15 mouse cellular contexts compared by ENCODE assay signal in the genomic region with DNA sequence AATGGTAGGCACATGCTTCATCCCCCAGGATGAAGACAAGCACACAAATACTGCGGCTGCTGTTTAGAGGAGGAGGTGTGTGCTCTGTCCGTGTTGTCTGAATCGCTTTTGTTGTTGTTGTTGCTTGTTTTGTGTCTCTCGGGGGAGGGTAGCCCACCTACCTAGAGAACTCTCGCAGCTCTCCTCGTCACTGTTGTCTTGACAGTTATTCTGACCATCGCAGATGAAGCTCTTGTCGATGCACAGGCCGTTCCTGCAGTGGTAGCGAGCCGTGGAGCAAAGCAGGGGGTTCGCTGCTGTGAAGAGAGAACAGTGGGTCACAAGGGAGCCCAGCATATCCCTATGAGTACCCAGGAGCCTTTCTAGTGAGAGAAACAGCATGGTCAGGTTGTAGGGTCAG.
A peak's percentile ranks its signal among the peaks of the same experiment; 100 is the strongest.
DNase-seq lines count a peak whose midpoint lies in the region; ATAC-seq and TF ChIP-seq lines count a peak whose summit lies in the region.
"Had no signal": no experiment of that assay in that cellular context is flagged by ENCODE, and none has a peak within 500 bp of the region (broad histone marks: within the 10 kb centered on the region; RNA-seq: fewer than 3 reads in every experiment).

No protein-coding gene starts in this region.

- no peak overlapping the region for H3K4me3 ChIP-seq in embryonic facial prominence, embryonic 12.5 days
- H3K4me3 ChIP-seq in embryonic facial prominence, embryonic 10.5 days, result no peak overlapping the region
- H3K4me3 ChIP-seq in kidney, embryonic 16.5 days (ENCODE audit: low read length), result no peak overlapping the region
- H3K4me3 ChIP-seq in kidney, embryonic 14.5 days (ENCODE audit: low read length), result no peak overlapping the region
- H3K4me3 ChIP-seq in stomach, embryonic 14.5 days (ENCODE audit: low read depth, low read length), result no peak overlapping the region
- H3K4me3 ChIP-seq in stomach, postnatal 0 days (ENCODE audit: low read depth, low read length), result no peak overlapping the region
- H3K4me3 ChIP-seq: embryonic facial prominence, embryonic 13.5 days; midbrain, embryonic 10.5 days; neural tube, embryonic 13.5 days had no signal

- H3K4me1 ChIP-seq in embryonic facial prominence, embryonic 12.5 days, result peaks cover 5% of the 10 kb centered on the region; the same call in 1 of the 2 replicates
- peaks cover 12% of the 10 kb centered on the region; the same call in 1 of the 2 replicates for H3K4me1 ChIP-seq in embryonic facial prominence, embryonic 10.5 days
- H3K4me1 ChIP-seq in kidney, embryonic 16.5 days (ENCODE audit: insufficient read depth, low read length), result peaks cover 13% of the 10 kb centered on the region; the same call in 1 of the 2 replicates
- no peaks in the 10 kb centered on the region for H3K4me1 ChIP-seq in kidney, embryonic 14.5 days (ENCODE audit: control insufficient read depth, insufficient read depth, low read length)
- 0 out of 2 replicates have a peak, but pooled peaks cover 7% of the 10 kb centered on the region for H3K4me1 ChIP-seq in stomach, embryonic 14.5 days (ENCODE audit: control insufficient read depth, insufficient read depth, low read length)
- H3K4me1 ChIP-seq in stomach, postnatal 0 days (replicated peaks; ENCODE audit: control insufficient read depth, insufficient read depth), result no peaks in the 10 kb centered on the region

- WGBS in embryonic facial prominence, embryonic 12.5 days, result 90% methylated on average over 12 of the region's 12 CpGs
- 85% methylated on average over 12 of the region's 12 CpGs for WGBS in embryonic facial prominence, embryonic 10.5 days
- WGBS in kidney, embryonic 16.5 days, result 92% methylated on average over 12 of the region's 12 CpGs
- WGBS in kidney, embryonic 14.5 days, result 86% methylated on average over 12 of the region's 12 CpGs
- WGBS in stomach, embryonic 14.5 days, result 89% methylated on average over 12 of the region's 12 CpGs
- WGBS in stomach, postnatal 0 days, result 78% methylated on average over 12 of the region's 12 CpGs

- no peaks in the 10 kb centered on the region for H3K9me3 ChIP-seq in embryonic facial prominence, embryonic 12.5 days
- H3K9me3 ChIP-seq in embryonic facial prominence, embryonic 10.5 days, result no peaks in the 10 kb centered on the region
- no peaks in the 10 kb centered on the region for H3K9me3 ChIP-seq in kidney, embryonic 16.5 days (ENCODE audit: low read length)
- no peaks in the 10 kb centered on the region for H3K9me3 ChIP-seq in kidney, embryonic 14.5 days (ENCODE audit: control insufficient read depth, low read length)
- no peaks in the 10 kb centered on the region for H3K9me3 ChIP-seq in stomach, embryonic 14.5 days (ENCODE audit: control insufficient read depth, low read depth, low read length)
- no peaks in the 10 kb centered on the region for H3K9me3 ChIP-seq in stomach, postnatal 0 days (ENCODE audit: control insufficient read depth, low read length)
- H3K9me3 ChIP-seq: embryonic facial prominence, embryonic 13.5 days; midbrain, embryonic 10.5 days; neural tube, embryonic 13.5 days had no signal

- no peak for TF ChIP-seq CTCF in stomach, postnatal 0 days (IDR thresholded peaks at IDR 0.05; ENCODE audit: low read depth)

- no peak for TF ChIP-seq EP300 in stomach, postnatal 0 days (optimal IDR thresholded peaks at IDR 0.05)

- no peak overlapping the region for H3K4me2 ChIP-seq in embryonic facial prominence, embryonic 12.5 days (replicated peaks)
- H3K4me2 ChIP-seq in kidney, embryonic 16.5 days (replicated peaks; ENCODE audit: low read depth, low read length), result no peak overlapping the region
- H3K4me2 ChIP-seq in kidney, embryonic 14.5 days (replicated peaks; ENCODE audit: low read depth, low read length), result no peak overlapping the region
- H3K4me2 ChIP-seq in stomach, embryonic 14.5 days (replicated peaks; ENCODE audit: low read depth, low read length), result no peak overlapping the region
- H3K4me2 ChIP-seq in stomach, postnatal 0 days (replicated peaks; ENCODE audit: low read depth), result no peak overlapping the region
- H3K4me2 ChIP-seq: embryonic facial prominence, embryonic 13.5 days; liver, embryonic 11.5 days; neural tube, embryonic 13.5 days had no signal

- DNase-seq in embryonic facial prominence, embryonic 10.5 days (ENCODE audit: low spot score), result no peak
- DNase-seq in stomach, postnatal 0 days (ENCODE audit: low spot score), result no peak
- DNase-seq in adrenal gland, postnatal 14 days, result no peak
- DNase-seq in urinary bladder, postnatal 10 days (ENCODE audit: low spot score), result no peak
- DNase-seq: cerebellum, postnatal 25 days; kidney, adult 9 months; left cerebral cortex, postnatal 4 days had no signal

- no peaks in the 10 kb centered on the region for H3K27me3 ChIP-seq in embryonic facial prominence, embryonic 12.5 days
- H3K27me3 ChIP-seq in embryonic facial prominence, embryonic 10.5 days (replicated peaks; ENCODE audit: low read depth, poor library complexity, severe bottlenecking), result no peaks in the 10 kb centered on the region
- H3K27me3 ChIP-seq in kidney, embryonic 16.5 days (ENCODE audit: insufficient read depth, low read length), result no peaks in the 10 kb centered on the region
- no peaks in the 10 kb centered on the region for H3K27me3 ChIP-seq in kidney, embryonic 14.5 days (ENCODE audit: control insufficient read depth, insufficient read depth, low read length)
- H3K27me3 ChIP-seq in stomach, embryonic 14.5 days (ENCODE audit: control insufficient read depth, insufficient read depth, low read length), result no peaks in the 10 kb centered on the region
- H3K27me3 ChIP-seq in stomach, postnatal 0 days (ENCODE audit: control insufficient read depth, insufficient read depth, low read length), result no peaks in the 10 kb centered on the region
- H3K27me3 ChIP-seq: embryonic facial prominence, embryonic 13.5 days; neural tube, embryonic 13.5 days had no signal

- 0 out of 2 replicates have a peak overlapping the region, but pooled peaks have one; percentile 36 for H3K27ac ChIP-seq in embryonic facial prominence, embryonic 12.5 days
- H3K27ac ChIP-seq in embryonic facial prominence, embryonic 10.5 days (replicated peaks), result no peak overlapping the region
- H3K27ac ChIP-seq in kidney, embryonic 16.5 days (ENCODE audit: low read length), result 0 out of 2 replicates have a peak overlapping the region, but pooled peaks have one; percentile 17
- no peak overlapping the region for H3K27ac ChIP-seq in kidney, embryonic 14.5 days (ENCODE audit: low read depth, low read length)
- peak overlapping the region; percentile 21; the same call in 1 of the 2 replicates for H3K27ac ChIP-seq in stomach, embryonic 14.5 days (ENCODE audit: low read length)
- H3K27ac ChIP-seq in stomach, postnatal 0 days (replicated peaks), result no peak overlapping the region
- H3K27ac ChIP-seq: embryonic facial prominence, embryonic 13.5 days; midbrain, embryonic 10.5 days; neural tube, embryonic 13.5 days had no signal

- H3K9ac ChIP-seq in embryonic facial prominence, embryonic 12.5 days, result no peak overlapping the region
- no peak overlapping the region for H3K9ac ChIP-seq in kidney, embryonic 16.5 days (replicated peaks; ENCODE audit: low read length)
- H3K9ac ChIP-seq in kidney, embryonic 14.5 days (ENCODE audit: low read depth, low read length), result no peak overlapping the region
- no peak overlapping the region for H3K9ac ChIP-seq in stomach, embryonic 14.5 days (replicated peaks; ENCODE audit: low read depth, low read length)
- H3K9ac ChIP-seq in stomach, postnatal 0 days (ENCODE audit: low read length), result no peak overlapping the region
- H3K9ac ChIP-seq: embryonic facial prominence, embryonic 13.5 days; neural tube, embryonic 13.5 days had no signal

- ATAC-seq in embryonic facial prominence, embryonic 12.5 days (ENCODE audit: insufficient number of reproducible peaks, insufficient read depth, low FRiP score, low TSS enrichment), result no peak
- ATAC-seq in kidney, embryonic 16.5 days (ENCODE audit: low FRiP score, low TSS enrichment), result no peak
- ATAC-seq in kidney, embryonic 14.5 days (ENCODE audit: low FRiP score, low TSS enrichment), result no peak
- ATAC-seq in stomach, embryonic 14.5 days (ENCODE audit: insufficient number of reproducible peaks, insufficient read depth, low FRiP score, low read depth), result no peak
- ATAC-seq in stomach, postnatal 0 days (ENCODE audit: low FRiP score, low TSS enrichment), result no peak

- H3K36me3 ChIP-seq in embryonic facial prominence, embryonic 12.5 days, result peaks cover 23% of the 10 kb centered on the region; the same call in 1 of the 2 replicates
- H3K36me3 ChIP-seq in embryonic facial prominence, embryonic 10.5 days (replicated peaks), result peaks cover 65% of the 10 kb centered on the region
- peaks cover 8% of the 10 kb centered on the region for H3K36me3 ChIP-seq in kidney, embryonic 16.5 days (ENCODE audit: insufficient read depth, low read length)
- H3K36me3 ChIP-seq in kidney, embryonic 14.5 days (ENCODE audit: control insufficient read depth, insufficient read depth, low read length), result no peaks in the 10 kb centered on the region
- peaks cover 6% of the 10 kb centered on the region; the same call in 1 of the 2 replicates for H3K36me3 ChIP-seq in stomach, embryonic 14.5 days (ENCODE audit: control insufficient read depth, insufficient read depth, low read length)
- H3K36me3 ChIP-seq in stomach, postnatal 0 days (ENCODE audit: control insufficient read depth, insufficient read depth, low read length), result peaks cover 7% of the 10 kb centered on the region

Comparison
In these comparisons a context has a peak if more than half of its experiments do, and no peak if none do; other contexts are left out.
1. H3K27ac ChIP-seq: peak in embryonic facial prominence, embryonic 12.5 days (single experiment), kidney, embryonic 16.5 days (single experiment) and stomach, embryonic 14.5 days (single experiment); none in embryonic facial prominence, embryonic 10.5 days (single experiment), kidney, embryonic 14.5 days (single experiment) and stomach, postnatal 0 days (single experiment).